Mouse (Mus musculus) CH12.LX (cell line): ENCODE data around the gene Macf1. TPM values are rescaled to one million over a fixed set of nuclear protein-coding genes. Genes with fewer than 3 reads are reported as not detected.
"Not testable (repeated sequence)": the region's sequence is repeated elsewhere in the genome, so short reads cannot be mapped to it uniquely, and the experiment has no call there.

Source experiments
- DNase-seq: peaks from one replicate; pipeline ENCODE4 v3.0.0-alpha.2; 2013; ENCODE audit errors: extremely low read depth
- H3K27ac ChIP-seq: 2 replicates; pipeline ENCODE4 v1.5.1; 2012; ENCODE audit warnings: low read depth, mild to moderate bottlenecking, control low read depth, moderate library complexity; ENCODE audit not compliant: insufficient read depth
- H3K27me3 ChIP-seq: replicated peaks from 2 replicates; pipeline ENCODE3; 2012; ENCODE audit warnings: inconsistent platforms
- H3K36me3 ChIP-seq, 2 experiments: replicated peaks in 1 of 2; 2 replicates each; pipeline versions ENCODE3 to v1.6.1; 2012; ENCODE audit warnings: inconsistent platforms in 1 of 2, low read length in 1 of 2, mild to moderate bottlenecking in 1 of 2, mixed read lengths in 1 of 2, moderate library complexity in 1 of 2; ENCODE audit not compliant: control insufficient read depth in 1 of 2, insufficient read depth in 1 of 2
- H3K4me1 ChIP-seq, 2 experiments: 2 replicates each; pipeline ENCODE4 v1.6.1; 2012; ENCODE audit warnings: inconsistent platforms in 1 of 2, moderate library complexity in 1 of 2; ENCODE audit not compliant: insufficient read depth in 2 of 2, control insufficient read depth in 1 of 2
- H3K4me2 ChIP-seq: 2 replicates; pipeline ENCODE4 v1.6.1; 2012; ENCODE audit warnings: low read depth, mild to moderate bottlenecking, control low read depth; ENCODE audit not compliant: poor library complexity, insufficient read depth, severe bottlenecking
- H3K4me3 ChIP-seq, 3 experiments: fragments of 150-350 bp in 1 of 3; sonication (generic) in 1 of 3; replicated peaks in 1 of 3; 2 replicates each; pipeline versions ENCODE3 to v1.5.1; 2011 to 2012; ENCODE audit warnings: low read depth in 2 of 3, low read length in 2 of 3, mild to moderate bottlenecking in 2 of 3, moderate library complexity in 2 of 3, control low read depth in 1 of 3, improper control_type of control experiment in 1 of 3, inconsistent platforms in 1 of 3, mixed read lengths in 1 of 3; ENCODE audit not compliant: poor library complexity in 1 of 3
- H3K79me2 ChIP-seq: replicated peaks from 2 replicates; pipeline ENCODE4 v1.6.1; 2012; ENCODE audit warnings: mild to moderate bottlenecking, moderate library complexity; ENCODE audit not compliant: control insufficient read depth, poor library complexity, insufficient read depth, severe bottlenecking; ENCODE audit errors: extremely low read depth
- H3K9ac ChIP-seq: 2 replicates; pipeline ENCODE4 v1.6.1; 2012; ENCODE audit warnings: low read depth, mild to moderate bottlenecking, control low read depth, moderate library complexity; ENCODE audit not compliant: insufficient read depth
- H3K9me3 ChIP-seq: replicated peaks from 2 replicates; pipeline ENCODE3; 2012; ENCODE audit warnings: low read length, inconsistent platforms, mixed read lengths
- BHLHE40 ChIP-seq: IDR thresholded peaks from 2 replicates; pipeline ENCODE4 v1.6.1; 2011; ENCODE audit warnings: mild to moderate bottlenecking, low read depth, low read length, improper control_type of control experiment
- CTCF ChIP-seq, 2 experiments: IDR thresholded peaks in 1 of 2; conservative IDR thresholded peaks in 1 of 2; 2 replicates each; pipeline ENCODE4 v1.5.1; 2011 to 2012; ENCODE audit warnings: low read depth in 2 of 2, low read length in 2 of 2, improper control_type of control experiment in 1 of 2, inconsistent platforms in 1 of 2, mild to moderate bottlenecking in 1 of 2, moderate library complexity in 1 of 2
- ELF1 ChIP-seq: IDR thresholded peaks from 2 replicates; pipeline ENCODE4 v1.6.1; 2014; ENCODE audit warnings: low read depth, mild to moderate bottlenecking, inconsistent platforms, low read length, improper control_type of control experiment
- ETS1 ChIP-seq: conservative IDR thresholded peaks from 2 replicates; pipeline ENCODE4 v1.6.1; 2012; ENCODE audit warnings: low read depth, mild to moderate bottlenecking, inconsistent platforms, low read length, improper control_type of control experiment, moderate library complexity
- GABPA ChIP-seq: IDR thresholded peaks from 2 replicates; pipeline ENCODE4 v1.6.1; 2012; ENCODE audit warnings: low read depth, low read length, improper control_type of control experiment, inconsistent platforms; ENCODE audit not compliant: insufficient replicate concordance
- HCFC1 ChIP-seq: IDR thresholded peaks from 2 replicates; pipeline ENCODE4 v1.6.1; 2012; ENCODE audit warnings: low read depth, mild to moderate bottlenecking, inconsistent platforms, low read length, improper control_type of control experiment
- JUN ChIP-seq: IDR thresholded peaks from 2 replicates; pipeline ENCODE4 v1.6.1; 2011; ENCODE audit warnings: low read depth, mild to moderate bottlenecking, low read length, improper control_type of control experiment, moderate library complexity; ENCODE audit not compliant: insufficient read depth
- KAT2A ChIP-seq: IDR thresholded peaks from 2 replicates; pipeline ENCODE4 v1.6.1; 2012; ENCODE audit warnings: low read length, improper control_type of control experiment, inconsistent platforms; ENCODE audit not compliant: insufficient replicate concordance
- MAZ ChIP-seq: IDR thresholded peaks from 2 replicates; pipeline ENCODE4 v1.6.1; 2012; ENCODE audit warnings: low read depth, mild to moderate bottlenecking, inconsistent platforms, low read length, improper control_type of control experiment, moderate library complexity
- MEF2A ChIP-seq: IDR thresholded peaks from 2 replicates; pipeline ENCODE4 v1.6.1; 2014; ENCODE audit warnings: low read depth, mild to moderate bottlenecking, inconsistent platforms, low read length, improper control_type of control experiment, borderline replicate concordance
- MXI1 ChIP-seq: IDR thresholded peaks from 2 replicates; pipeline ENCODE4 v1.6.1; 2011; ENCODE audit warnings: mild to moderate bottlenecking, low read depth, low read length, improper control_type of control experiment
- POLR2AphosphoS2 ChIP-seq: IDR thresholded peaks from 2 replicates; pipeline ENCODE4 v1.6.1; 2011; ENCODE audit warnings: low read depth, low read length, improper control_type of control experiment
- SMC3 ChIP-seq: IDR thresholded peaks from 2 replicates; pipeline ENCODE4 v1.6.1; 2011; ENCODE audit warnings: low read depth, low read length, improper control_type of control experiment
- TBP ChIP-seq: conservative IDR thresholded peaks from 2 replicates; pipeline ENCODE4 v1.6.1; 2011; ENCODE audit warnings: low read depth, low read length, improper control_type of control experiment
- ZC3H11A ChIP-seq: IDR thresholded peaks from 2 replicates; pipeline ENCODE4 v1.6.1; 2012; ENCODE audit warnings: low read depth, mild to moderate bottlenecking, inconsistent platforms, low read length, improper control_type of control experiment
- ZKSCAN1 ChIP-seq: IDR thresholded peaks from 2 replicates; pipeline ENCODE4 v1.6.1; 2012; ENCODE audit warnings: low read depth, inconsistent platforms, low read length, improper control_type of control experiment, borderline replicate concordance
- ZMIZ1 ChIP-seq: IDR thresholded peaks from 2 replicates; pipeline ENCODE4 v1.6.1; 2012; ENCODE audit warnings: low read depth, mild to moderate bottlenecking, inconsistent platforms, low read length, improper control_type of control experiment
- ZNF384 ChIP-seq: IDR thresholded peaks from 2 replicates; pipeline ENCODE4 v1.6.1; 2012; ENCODE audit warnings: low read depth, low read length, improper control_type of control experiment, inconsistent platforms
- dilution Hi-C: fragments of 300-500 bp; cut with MboI; formaldehyde crosslinking; loops from 2 replicates; pipeline ENCODE4 v1.14.3; 2020; ENCODE audit warnings: low sequenced_read_pairs; ENCODE audit not compliant: extremely low pct_unique_long_range_greater_than_20kb, extremely low pct_ligation_motif_present
- in situ Hi-C: fragments of 300-500 bp; cut with MboI; formaldehyde crosslinking; loops from 3 replicates; pipeline ENCODE4 v1.14.3; 2019; ENCODE audit warnings: low sequenced_read_pairs, low pct_ligation_motif_present, low pct_unique_long_range_greater_than_20kb, mixed read lengths
- polyA plus RNA-seq: library from polyadenylated mRNA; unstranded; fragments of >175 nt; gene quantifications from 2 replicates; pipeline ENCODE4 v1.2.1, GENCODE M21; 2012; ENCODE audit warnings: low read depth; ENCODE audit not compliant: insufficient read length
- total RNA-seq, 2 experiments: library from RNA; depleted of rRNA; stranded (reverse); fragments of 300-350 nt in 1 of 2; fragments of >200 nt in 1 of 2; gene quantifications; 2 replicates each; pipeline ENCODE4 v1.2.3; 2012 to 2014

Macf1 gene
- total and polyA plus RNA-seq, 3 experiments: 63.3 to 93.3 (median 77.8) TPM

DNA sequence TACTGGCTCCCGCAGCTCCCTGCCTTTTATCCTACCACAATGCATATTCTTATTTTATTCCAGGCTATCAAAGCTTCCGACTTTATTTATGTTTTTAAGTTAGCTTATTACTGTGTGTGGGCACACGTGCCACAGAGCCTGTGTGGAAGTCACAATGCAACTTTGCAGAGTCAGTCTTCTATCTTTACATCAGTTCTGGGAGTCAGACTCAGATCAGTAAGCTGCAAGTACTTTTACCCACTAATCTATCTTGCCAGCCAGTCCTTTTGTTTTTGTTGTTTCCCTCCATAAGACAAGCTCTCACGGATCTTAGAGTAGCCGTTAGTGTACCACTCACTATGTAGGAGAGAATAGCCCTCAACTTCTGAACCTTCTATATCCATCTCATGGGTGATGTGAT is 159.4 kb downstream of the Macf1 start:
- Histone ChIP-seq H3K36me3 (peaks cover 17 to 52% of the 10 kb centered on the region in 2 experiments), H3K9me3 (no peaks in the 10 kb centered on the region), H3K9ac (no peak overlapping the region), H3K27ac (no peak overlapping the region), H3K4me3 (no peak overlapping the region), H3K27me3 (no peaks in the 10 kb centered on the region), H3K79me2 (peaks cover 12% of the 10 kb centered on the region; the same call in 1 of the 2 replicates), H3K4me2 (no peak overlapping the region), H3K4me1 (peaks cover 0 to 4% of the 10 kb centered on the region in 2 experiments; a peak in 1 of 4 replicates)
- in situ Hi-C loops: no loop called here
- no peak for DNase-seq
- TF ChIP-seq POLR2AphosphoS2 (no peak), KAT2A (no peak), MXI1 (no peak), JUN (no peak), GABPA (no peak), HCFC1 (no peak), SMC3 (no peak), CTCF (conservative IDR thresholded peaks at IDR 0.05 in 1 of 2, IDR thresholded peaks at IDR 0.05 in 1 of 2; ENCODE audit: low read depth in 2 of 2, low read length in 2 of 2) (no peak), ZMIZ1 (no peak), MEF2A (no peak), BHLHE40 (no peak), ZC3H11A (no peak), ETS1 (no peak), TBP (no peak), ZKSCAN1 (no peak), ZNF384 (no peak), ELF1 (no peak), MAZ (no peak)
- dilution Hi-C loops: no loop called here

DNA sequence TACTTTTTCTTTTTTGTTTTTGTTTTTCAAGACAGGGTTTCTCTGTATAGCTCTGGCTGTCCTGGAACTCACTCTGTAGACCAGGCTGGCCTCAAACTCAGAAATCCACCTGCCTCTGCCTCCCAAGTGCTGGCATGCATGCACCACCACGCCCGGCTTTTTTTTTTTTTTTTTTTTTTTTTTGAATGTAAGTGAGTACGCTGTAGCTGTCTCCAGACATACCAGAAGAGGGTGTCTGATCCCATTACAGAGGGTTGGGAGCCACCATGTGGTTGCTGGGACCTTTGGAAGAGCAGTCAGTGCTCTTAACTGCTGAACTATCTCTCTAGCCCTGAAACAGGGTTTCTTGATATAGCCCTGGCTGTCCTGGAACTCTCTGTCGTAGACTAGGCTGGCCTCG is 164.0 kb downstream of the Macf1 start:
- H3K4me3 ChIP-seq, H3K27me3 ChIP-seq, H3K9me3 ChIP-seq, H3K9ac ChIP-seq, in situ Hi-C loops, H3K4me1 ChIP-seq, dilution Hi-C loops, H3K27ac ChIP-seq, H3K4me2 ChIP-seq, DNase-seq: not testable (repeated sequence)
- Histone ChIP-seq H3K79me2 (peaks cover 19% of the 10 kb centered on the region; the same call in 1 of the 2 replicates), H3K36me3 (peaks cover 7 to 37% of the 10 kb centered on the region in 2 experiments)
- TF ChIP-seq CTCF (conservative IDR thresholded peaks at IDR 0.05 in 1 of 2, IDR thresholded peaks at IDR 0.05 in 1 of 2; ENCODE audit: low read depth in 2 of 2, low read length in 2 of 2) (peak in 1 of 2 experiments; percentile 13; a peak in 1 of 4 replicates), ZNF384 (peak; percentile 47)
